Mouse (Mus musculus): ENCODE measurements at regions not wholly inside any gene's neighbourhood (a gene's known extent, or its start where the extent isn't known, plus 50 kb on each side); places are given as distances from the start of the nearest gene placed in this dataset.
A peak's percentile ranks its signal among the peaks of the same experiment; 100 is the strongest.

DNA sequence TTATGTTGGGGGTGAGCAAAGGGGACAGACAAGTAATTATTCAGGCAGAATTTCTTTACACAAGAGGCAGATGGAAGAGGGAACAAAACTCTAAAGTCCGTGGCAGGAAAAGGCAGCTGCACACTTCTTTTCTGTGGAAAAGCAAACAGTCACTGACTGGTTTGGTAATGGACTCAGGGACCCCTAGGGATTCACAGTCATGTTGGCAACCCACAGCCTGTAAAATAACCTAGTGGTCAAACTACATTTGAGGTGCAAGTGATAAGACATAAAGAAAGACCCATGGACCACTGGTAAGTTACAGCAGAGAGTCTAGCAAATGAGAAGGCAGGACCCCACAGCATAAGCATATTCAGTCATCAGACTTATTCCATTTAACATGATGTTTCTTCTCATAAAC, 526.4 kb upstream of the Cited2 start:
- Histone ChIP-seq H3K36me3 (ENCODE audit: control insufficient read depth, insufficient read depth, low read length) (no peaks in the 10 kb centered on the region), H3K4me1 (ENCODE audit: control insufficient read depth, insufficient read depth, low read length) (no peaks in the 10 kb centered on the region), H3K9ac (ENCODE audit: low read length) (no peak overlapping the region), H3K4me3 (replicated peaks; ENCODE audit: low read length) (no peak overlapping the region), H3K27ac (ENCODE audit: low read length) (no peak overlapping the region), H3K9me3 (replicated peaks; ENCODE audit: control insufficient read depth, low read length) (no peaks in the 10 kb centered on the region), H3K27me3 (ENCODE audit: control insufficient read depth, insufficient read depth, low read length) (no peaks in the 10 kb centered on the region), H3K4me2 (ENCODE audit: low read depth, low read length) (no peak overlapping the region)
- no peak for ATAC-seq (ENCODE audit: insufficient read depth, low FRiP score)
- WGBS: 10% methylated on average over 1 of the region's 1 CpGs

DNA sequence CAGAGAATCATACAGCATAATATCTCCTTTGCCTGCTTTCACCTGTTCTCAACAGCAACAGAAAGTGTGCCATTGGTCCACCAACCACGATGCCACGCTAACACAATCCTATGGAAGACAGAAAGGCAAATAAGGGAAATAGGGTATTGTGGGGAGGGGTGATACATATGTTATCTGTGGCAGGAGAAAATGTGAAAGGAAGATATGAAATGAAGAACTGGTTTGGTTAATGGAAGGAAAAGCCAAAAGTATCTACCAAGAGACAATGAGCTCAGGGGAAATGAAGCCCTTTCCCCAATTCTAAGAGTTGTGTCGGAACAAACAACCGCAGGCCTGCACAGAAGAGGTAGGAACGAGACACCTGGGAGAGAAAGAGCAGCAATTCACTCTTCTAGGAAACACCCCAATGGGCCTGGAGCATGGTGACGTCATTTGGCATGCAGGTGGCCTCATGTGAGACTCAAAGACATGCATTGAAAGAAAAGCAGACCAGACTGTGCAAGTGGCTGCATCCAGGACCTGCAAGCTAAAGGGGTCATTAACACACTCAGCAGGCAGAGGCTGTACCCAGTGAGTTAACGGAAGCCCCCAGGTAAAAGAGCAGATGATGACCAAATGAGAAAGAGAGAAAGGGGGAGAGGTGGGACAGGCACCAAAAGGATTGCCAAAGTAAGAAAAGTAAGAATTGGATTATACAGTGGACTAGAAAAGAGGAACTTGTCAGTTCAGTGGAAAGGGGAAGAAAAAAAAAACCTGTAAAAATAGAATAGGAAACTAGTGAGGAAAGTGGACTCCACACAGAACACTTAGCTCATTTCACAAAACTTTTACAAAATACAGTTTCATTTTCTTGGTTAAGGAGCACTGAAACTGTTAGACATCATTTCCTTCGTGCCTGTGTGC, 522.2 kb upstream of the Cited2 start:
- ATAC-seq (ENCODE audit: insufficient read depth, low FRiP score): no peak
- WGBS: 77% methylated on average over 8 of the region's 8 CpGs
- no peaks in the 10 kb centered on the region for H3K36me3 ChIP-seq (ENCODE audit: control insufficient read depth, insufficient read depth, low read length)
- no peak overlapping the region for H3K4me3 ChIP-seq (replicated peaks; ENCODE audit: low read length)
- H3K27ac ChIP-seq (ENCODE audit: low read length): no peak overlapping the region
- no peak overlapping the region for H3K4me2 ChIP-seq (ENCODE audit: low read depth, low read length)
- 0 out of 2 replicates have a peak, but pooled peaks cover 2% of the 10 kb centered on the region for H3K4me1 ChIP-seq (ENCODE audit: control insufficient read depth, insufficient read depth, low read length)
- H3K9ac ChIP-seq (ENCODE audit: low read length): no peak overlapping the region
- H3K9me3 ChIP-seq (replicated peaks; ENCODE audit: control insufficient read depth, low read length): no peaks in the 10 kb centered on the region
- no peaks in the 10 kb centered on the region for H3K27me3 ChIP-seq (ENCODE audit: control insufficient read depth, insufficient read depth, low read length)

DNA sequence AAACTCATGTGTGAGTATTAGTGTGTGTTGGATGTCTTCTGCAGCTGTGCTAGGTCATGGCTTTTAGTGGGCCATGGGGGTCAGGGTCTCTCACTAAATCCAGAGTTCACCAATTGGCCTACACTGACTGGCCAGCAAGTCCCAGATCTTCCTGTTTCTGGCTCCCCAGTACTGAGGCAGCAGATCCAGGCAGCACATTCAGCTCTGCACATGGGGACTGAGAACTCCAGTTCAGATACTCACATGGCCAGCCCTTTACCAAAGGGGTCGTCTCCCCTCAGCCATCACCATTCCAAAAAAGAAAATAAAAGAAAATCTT, 521.6 kb upstream of the Cited2 start:
- no peak overlapping the region for H3K4me3 ChIP-seq (replicated peaks; ENCODE audit: low read length)

DNA sequence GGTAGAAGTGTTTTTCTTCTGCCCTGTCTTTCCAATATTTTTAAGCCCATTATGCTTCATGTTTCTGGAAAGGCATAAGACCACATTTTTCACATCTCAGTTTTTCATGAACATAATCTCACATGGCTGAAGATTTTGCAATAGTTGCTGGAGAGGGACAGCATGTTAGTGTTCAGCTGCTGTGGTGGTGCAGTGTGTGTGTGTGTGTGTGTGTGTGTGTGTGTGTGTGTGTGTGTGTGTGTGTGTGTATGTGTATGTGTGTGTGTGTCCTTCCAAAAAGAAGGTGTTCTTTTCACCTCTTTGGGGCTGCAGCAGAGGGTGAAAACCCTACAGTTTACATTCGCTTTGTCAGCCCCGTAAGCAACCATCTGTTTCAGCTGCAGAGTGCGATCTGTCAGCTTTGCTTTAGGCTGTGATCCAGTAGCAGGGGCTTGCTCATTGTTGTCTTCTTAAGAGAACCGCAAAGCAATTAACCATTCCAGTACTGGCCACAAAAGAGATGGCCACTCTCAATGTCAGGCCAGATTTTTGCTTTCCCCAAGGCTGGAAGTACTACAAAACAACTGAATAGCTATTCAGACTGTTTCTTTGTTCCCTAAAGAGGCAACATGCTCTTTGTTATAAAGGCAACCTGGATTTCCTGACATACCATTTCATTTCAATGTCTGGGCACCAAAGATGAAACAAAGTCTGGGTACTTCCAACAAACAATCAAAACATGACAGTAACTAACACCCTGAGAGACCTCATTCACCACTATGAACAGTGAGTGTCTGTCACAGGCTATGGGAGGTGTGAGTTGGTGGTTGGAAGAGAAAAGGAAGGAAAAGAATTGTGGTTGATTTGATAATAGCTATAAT, 520.2 kb upstream of the Cited2 start:
- Histone ChIP-seq H3K4me1 (ENCODE audit: control insufficient read depth, insufficient read depth, low read length) (0 out of 2 replicates have a peak, but pooled peaks cover 2% of the 10 kb centered on the region), H3K27ac (ENCODE audit: low read length) (no peak overlapping the region), H3K4me2 (ENCODE audit: low read depth, low read length) (no peak overlapping the region), H3K9ac (ENCODE audit: low read length) (no peak overlapping the region; the same call in 1 of the 2 replicates), H3K36me3 (ENCODE audit: control insufficient read depth, insufficient read depth, low read length) (no peaks in the 10 kb centered on the region), H3K9me3 (replicated peaks; ENCODE audit: control insufficient read depth, low read length) (no peaks in the 10 kb centered on the region), H3K27me3 (ENCODE audit: control insufficient read depth, insufficient read depth, low read length) (no peaks in the 10 kb centered on the region), H3K4me3 (replicated peaks; ENCODE audit: low read length) (no peak overlapping the region)
- no peak for ATAC-seq (ENCODE audit: insufficient read depth, low FRiP score)
- 24% methylated on average over 4 of the region's 4 CpGs for WGBS

More for the DNA sequence above, 521.6 kb upstream of the Cited2 start:
- Histone ChIP-seq H3K4me2 (ENCODE audit: low read depth, low read length) (no peak overlapping the region), H3K27ac (ENCODE audit: low read length) (no peak overlapping the region), H3K4me1 (ENCODE audit: control insufficient read depth, insufficient read depth, low read length) (0 out of 2 replicates have a peak, but pooled peaks cover 2% of the 10 kb centered on the region), H3K36me3 (ENCODE audit: control insufficient read depth, insufficient read depth, low read length) (no peaks in the 10 kb centered on the region), H3K27me3 (ENCODE audit: control insufficient read depth, insufficient read depth, low read length) (no peaks in the 10 kb centered on the region), H3K9ac (ENCODE audit: low read length) (no peak overlapping the region), H3K9me3 (replicated peaks; ENCODE audit: control insufficient read depth, low read length) (no peaks in the 10 kb centered on the region)
- ATAC-seq (ENCODE audit: insufficient read depth, low FRiP score): no peak
- 83% methylated on average over 1 of the region's 1 CpGs for WGBS

DNA sequence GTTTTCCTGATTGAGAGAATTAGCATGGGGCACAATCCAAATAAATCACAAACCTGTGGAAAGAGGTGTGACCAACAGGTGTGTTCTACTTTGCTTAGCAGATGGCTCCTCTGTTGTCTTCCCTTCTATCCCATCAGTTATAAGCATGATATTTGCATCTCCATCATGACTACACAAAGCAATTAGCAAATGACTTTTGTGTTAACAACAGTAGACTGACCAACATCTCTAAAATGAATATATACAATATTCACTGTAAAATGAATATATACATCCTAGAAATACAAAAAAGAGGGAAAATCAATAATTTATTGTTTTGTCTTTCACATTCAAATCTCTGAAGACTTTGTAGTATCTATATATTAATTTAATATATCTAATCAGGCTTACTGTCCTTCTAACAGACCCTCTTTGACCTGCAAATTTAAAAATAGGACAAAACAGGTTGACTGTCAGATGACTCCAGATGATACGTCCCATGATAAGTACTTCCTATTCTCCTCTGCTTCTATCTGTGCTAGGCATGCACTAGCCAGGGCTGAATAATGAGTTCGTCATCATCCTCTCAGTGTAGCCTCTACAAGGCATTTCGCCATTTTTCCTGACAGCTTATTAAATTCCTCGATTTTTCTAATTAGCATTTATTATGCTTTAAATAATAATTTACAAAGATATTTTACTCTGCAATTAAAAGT, 519.5 kb upstream of the Cited2 start:
- no peak overlapping the region for H3K4me3 ChIP-seq (replicated peaks; ENCODE audit: low read length)
- no peaks in the 10 kb centered on the region for H3K27me3 ChIP-seq (ENCODE audit: control insufficient read depth, insufficient read depth, low read length)
- ATAC-seq (ENCODE audit: insufficient read depth, low FRiP score): no peak
- no peak overlapping the region for H3K27ac ChIP-seq (ENCODE audit: low read length)
- no peaks in the 10 kb centered on the region for H3K9me3 ChIP-seq (replicated peaks; ENCODE audit: control insufficient read depth, low read length)
- no peaks in the 10 kb centered on the region for H3K36me3 ChIP-seq (ENCODE audit: control insufficient read depth, insufficient read depth, low read length)
- H3K4me2 ChIP-seq (ENCODE audit: low read depth, low read length): no peak overlapping the region
- WGBS: 89% methylated on average over 4 of the region's 4 CpGs
- H3K9ac ChIP-seq (ENCODE audit: low read length): no peak overlapping the region
- H3K4me1 ChIP-seq (ENCODE audit: control insufficient read depth, insufficient read depth, low read length): 0 out of 2 replicates have a peak, but pooled peaks cover 2% of the 10 kb centered on the region

DNA sequence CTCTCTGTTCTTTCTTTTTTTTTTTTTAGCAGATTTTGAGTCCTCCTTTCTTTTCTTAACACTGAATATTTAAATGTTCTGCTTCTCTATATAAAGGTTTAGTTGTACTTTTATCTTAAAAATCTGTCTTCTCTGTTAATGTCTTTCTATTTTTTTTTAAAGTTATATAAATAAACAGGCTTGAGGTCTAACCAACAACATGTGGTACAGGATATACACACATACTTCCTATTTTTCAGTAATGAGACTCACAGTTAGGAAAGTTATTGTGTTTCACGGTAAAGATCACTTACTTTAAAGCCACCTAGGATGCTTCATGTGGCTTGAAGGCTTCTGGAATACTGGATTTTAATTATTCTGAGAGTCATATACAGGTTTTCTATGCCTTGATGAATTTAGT, 518.9 kb upstream of the Cited2 start:
- WGBS: 83% methylated on average over 1 of the region's 1 CpGs
- no peaks in the 10 kb centered on the region for H3K9me3 ChIP-seq (replicated peaks; ENCODE audit: control insufficient read depth, low read length)
- no peak for ATAC-seq (ENCODE audit: insufficient read depth, low FRiP score)
- H3K27ac ChIP-seq (ENCODE audit: low read length): no peak overlapping the region
- no peak overlapping the region for H3K4me3 ChIP-seq (replicated peaks; ENCODE audit: low read length)
- H3K27me3 ChIP-seq (ENCODE audit: control insufficient read depth, insufficient read depth, low read length): no peaks in the 10 kb centered on the region
- 0 out of 2 replicates have a peak, but pooled peaks cover 2% of the 10 kb centered on the region for H3K4me1 ChIP-seq (ENCODE audit: control insufficient read depth, insufficient read depth, low read length)
- H3K4me2 ChIP-seq (ENCODE audit: low read depth, low read length): no peak overlapping the region
- H3K9ac ChIP-seq (ENCODE audit: low read length): no peak overlapping the region
- H3K36me3 ChIP-seq (ENCODE audit: control insufficient read depth, insufficient read depth, low read length): no peaks in the 10 kb centered on the region

DNA sequence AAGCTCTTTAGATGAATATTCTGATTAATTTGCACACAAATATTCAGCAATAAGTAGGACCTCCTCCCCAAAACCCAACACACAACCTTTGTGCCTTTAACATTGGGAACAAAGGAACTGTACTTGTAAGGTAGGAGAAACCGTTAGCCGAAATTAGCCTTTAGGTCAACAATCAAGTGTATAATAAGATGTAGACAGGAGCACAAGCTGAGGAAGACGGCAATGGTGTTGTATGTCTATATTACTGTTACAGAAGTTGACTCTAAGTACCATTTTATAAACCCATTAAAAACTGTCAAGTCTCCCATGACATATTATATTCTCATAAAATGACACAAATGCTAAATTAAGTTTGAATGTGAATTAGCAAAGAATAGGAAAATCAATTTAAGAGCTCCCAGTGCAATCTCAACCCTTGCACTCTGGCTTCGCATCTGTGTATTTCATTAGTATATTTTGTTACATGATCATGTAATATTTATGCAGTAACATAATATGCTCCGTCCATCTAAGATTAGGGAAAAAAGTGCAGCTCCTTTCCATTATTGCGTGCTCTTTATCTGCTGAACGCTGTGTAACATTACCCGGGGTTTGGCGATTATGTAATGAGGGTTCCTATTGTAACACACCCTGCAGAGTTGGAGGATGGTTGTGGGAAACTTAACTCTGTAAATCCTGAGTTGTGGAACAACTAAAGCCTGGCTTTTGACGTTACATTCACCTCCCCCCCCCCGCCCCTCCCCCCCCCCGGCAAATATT, 510.3 kb upstream of the Cited2 start:
- WGBS: 28% methylated on average over 12 of the region's 12 CpGs
- peak overlapping the region; percentile 36 for H3K4me2 ChIP-seq (ENCODE audit: low read depth, low read length)
- H3K4me3 ChIP-seq (replicated peaks; ENCODE audit: low read length): no peak overlapping the region
- H3K4me1 ChIP-seq (ENCODE audit: control insufficient read depth, insufficient read depth, low read length): peaks cover 8% of the 10 kb centered on the region; the same call in 1 of the 2 replicates
- peak; percentile 80; the same call in 1 of the 2 replicates for ATAC-seq (ENCODE audit: insufficient read depth, low FRiP score)
- H3K27me3 ChIP-seq (ENCODE audit: control insufficient read depth, insufficient read depth, low read length): no peaks in the 10 kb centered on the region
- no peak overlapping the region for H3K27ac ChIP-seq (ENCODE audit: low read length)
- H3K9me3 ChIP-seq (replicated peaks; ENCODE audit: control insufficient read depth, low read length): no peaks in the 10 kb centered on the region
- H3K36me3 ChIP-seq (ENCODE audit: control insufficient read depth, insufficient read depth, low read length): no peaks in the 10 kb centered on the region
- no peak overlapping the region for H3K9ac ChIP-seq (ENCODE audit: low read length)

DNA sequence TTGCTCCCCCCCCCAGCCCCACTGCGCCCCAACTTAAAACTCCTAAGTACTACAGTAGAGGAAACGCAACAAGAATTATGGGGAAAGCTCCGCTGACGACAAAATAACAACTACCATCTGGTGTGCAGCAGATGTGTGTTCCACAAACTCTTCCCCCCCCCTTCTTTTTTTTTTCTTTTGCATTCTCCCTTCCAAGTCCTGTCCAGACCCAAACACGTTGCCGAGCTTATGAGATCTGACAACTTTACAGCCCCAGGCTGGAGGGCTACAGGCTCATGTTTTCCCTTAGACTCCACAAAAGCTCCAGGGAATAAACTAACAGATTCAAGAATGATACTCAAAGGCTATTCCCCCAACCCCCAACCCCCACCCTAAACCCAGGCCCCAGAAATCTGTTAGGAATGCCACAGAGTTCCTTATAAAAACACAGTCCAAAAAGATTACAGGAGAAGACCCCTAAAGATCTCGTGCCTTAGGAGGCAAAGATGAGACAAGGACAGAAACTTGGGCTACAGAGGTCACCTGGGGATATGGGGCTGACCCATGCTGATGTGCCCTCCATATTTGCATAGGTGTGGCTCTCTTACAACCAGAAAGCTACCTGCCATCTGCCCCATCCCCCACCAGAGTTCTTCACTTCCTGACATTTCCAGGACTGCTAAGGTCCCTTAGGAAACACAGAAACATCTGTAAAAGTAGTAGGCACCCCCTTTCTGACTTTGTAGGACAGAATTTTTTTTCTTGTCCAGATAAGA, 509.5 kb upstream of the Cited2 start:
- peak overlapping the region; percentile 36 for H3K4me2 ChIP-seq (ENCODE audit: low read depth, low read length)
- no peaks in the 10 kb centered on the region for H3K36me3 ChIP-seq (ENCODE audit: control insufficient read depth, insufficient read depth, low read length)
- WGBS: 38% methylated on average over 7 of the region's 7 CpGs
- H3K4me1 ChIP-seq (ENCODE audit: control insufficient read depth, insufficient read depth, low read length): peaks cover 8% of the 10 kb centered on the region; the same call in 1 of the 2 replicates
- H3K9ac ChIP-seq (ENCODE audit: low read length): no peak overlapping the region
- no peak overlapping the region for H3K4me3 ChIP-seq (replicated peaks; ENCODE audit: low read length)
- no peaks in the 10 kb centered on the region for H3K9me3 ChIP-seq (replicated peaks; ENCODE audit: control insufficient read depth, low read length)
- peak; percentile 50; the same call in 1 of the 2 replicates for ATAC-seq (ENCODE audit: insufficient read depth, low FRiP score)
- H3K27ac ChIP-seq (ENCODE audit: low read length): peak overlapping the region; percentile 62
- no peaks in the 10 kb centered on the region for H3K27me3 ChIP-seq (ENCODE audit: control insufficient read depth, insufficient read depth, low read length)

Measured in stomach, embryonic 16.5 days (tissue).